Mouse (Mus musculus) ES-E14 (cell line): ENCODE measurements around the gene Nrip2. TPM values are rescaled to one million over a fixed set of nuclear protein-coding genes. Genes with fewer than 3 reads are reported as not detected.

Experiments used
- DNase-seq: peaks from one replicate; pipeline ENCODE4 v3.0.0-alpha.2; 2013; ENCODE audit warnings: low read depth, low spot score
- H3K27ac ChIP-seq: 2 replicates; pipeline ENCODE4 v1.5.1; 2012; ENCODE audit warnings: low read depth, mild to moderate bottlenecking, low read length, moderate library complexity, mixed read lengths; ENCODE audit not compliant: poor library complexity, insufficient read depth, severe bottlenecking
- H3K36me3 ChIP-seq: 2 replicates; pipeline ENCODE4 v1.6.1; 2012; ENCODE audit warnings: mild to moderate bottlenecking, low read length, moderate library complexity, mixed read lengths; ENCODE audit not compliant: control insufficient read depth, poor library complexity, insufficient read depth, severe bottlenecking
- H3K4me1 ChIP-seq, 2 experiments: fragments of 150-350 bp in 1 of 2; sonication (generic) in 1 of 2; 2 replicates each; pipeline ENCODE4 v1.6.1; 2012; ENCODE audit warnings: low read length in 2 of 2, mild to moderate bottlenecking in 1 of 2, mixed read lengths in 1 of 2; ENCODE audit not compliant: control insufficient read depth in 2 of 2, insufficient read depth in 2 of 2, poor library complexity in 1 of 2
- H3K4me3 ChIP-seq, 2 experiments: fragments of 150-350 bp in 1 of 2; sonication (generic) in 1 of 2; 2 replicates each; pipeline ENCODE4 v1.5.1; 2012; ENCODE audit warnings: low read length in 2 of 2, low read depth in 1 of 2, mild to moderate bottlenecking in 1 of 2, mixed read lengths in 1 of 2; ENCODE audit not compliant: insufficient read depth in 1 of 2, poor library complexity in 1 of 2, severe bottlenecking in 1 of 2
- H3K9ac ChIP-seq: 2 replicates; pipeline ENCODE4 v1.6.1; 2012; ENCODE audit warnings: low read depth, mild to moderate bottlenecking, low read length, mixed read lengths; ENCODE audit not compliant: poor library complexity, insufficient read depth, severe bottlenecking
- H3K9me3 ChIP-seq: fragments of 150-350 bp; sonication (generic); 2 replicates; pipeline ENCODE4 v1.6.1; 2012; ENCODE audit warnings: low read depth, mild to moderate bottlenecking, low read length; ENCODE audit not compliant: control insufficient read depth, insufficient read depth
- CHD2 ChIP-seq: IDR thresholded peaks from 2 replicates; pipeline ENCODE4 v1.6.1; 2014; ENCODE audit warnings: mild to moderate bottlenecking, low read depth, low read length, inconsistent platforms
- HCFC1 ChIP-seq: IDR thresholded peaks from 2 replicates; pipeline ENCODE4 v1.6.1; 2012; ENCODE audit warnings: low read length, inconsistent platforms, borderline replicate concordance; ENCODE audit not compliant: insufficient read depth
- MAFK ChIP-seq: IDR thresholded peaks from 2 replicates; pipeline ENCODE4 v1.6.1; 2014; ENCODE audit warnings: mild to moderate bottlenecking, low read depth, low read length, inconsistent platforms; ENCODE audit not compliant: insufficient read depth
- ZC3H11A ChIP-seq: IDR thresholded peaks from 2 replicates; pipeline ENCODE4 v1.6.1; 2012; ENCODE audit warnings: low read depth, mild to moderate bottlenecking, inconsistent platforms, low read length, borderline replicate concordance
- ZNF384 ChIP-seq: IDR thresholded peaks from 2 replicates; pipeline ENCODE4 v1.6.1; 2012; ENCODE audit warnings: low read depth, low read length, inconsistent platforms
- in situ Hi-C, 2 experiments: fragments of 600-800 bp; cut with MboI; formaldehyde crosslinking; loops; one replicate each; pipeline ENCODE4 v1.15.1; 2025; ENCODE audit warnings: low sequenced_read_pairs in 2 of 2, inconsistent platforms in 1 of 2; ENCODE audit not compliant: unreplicated experiment in 2 of 2
- total RNA-seq: library from RNA; depleted of rRNA; stranded (reverse); fragments of 300-350 nt; gene quantifications from 2 replicates; pipeline ENCODE4 v1.2.3, GENCODE M21; 2012

The Nrip2 gene
- total RNA-seq, 1 experiment = 0.27 TPM

DNA sequence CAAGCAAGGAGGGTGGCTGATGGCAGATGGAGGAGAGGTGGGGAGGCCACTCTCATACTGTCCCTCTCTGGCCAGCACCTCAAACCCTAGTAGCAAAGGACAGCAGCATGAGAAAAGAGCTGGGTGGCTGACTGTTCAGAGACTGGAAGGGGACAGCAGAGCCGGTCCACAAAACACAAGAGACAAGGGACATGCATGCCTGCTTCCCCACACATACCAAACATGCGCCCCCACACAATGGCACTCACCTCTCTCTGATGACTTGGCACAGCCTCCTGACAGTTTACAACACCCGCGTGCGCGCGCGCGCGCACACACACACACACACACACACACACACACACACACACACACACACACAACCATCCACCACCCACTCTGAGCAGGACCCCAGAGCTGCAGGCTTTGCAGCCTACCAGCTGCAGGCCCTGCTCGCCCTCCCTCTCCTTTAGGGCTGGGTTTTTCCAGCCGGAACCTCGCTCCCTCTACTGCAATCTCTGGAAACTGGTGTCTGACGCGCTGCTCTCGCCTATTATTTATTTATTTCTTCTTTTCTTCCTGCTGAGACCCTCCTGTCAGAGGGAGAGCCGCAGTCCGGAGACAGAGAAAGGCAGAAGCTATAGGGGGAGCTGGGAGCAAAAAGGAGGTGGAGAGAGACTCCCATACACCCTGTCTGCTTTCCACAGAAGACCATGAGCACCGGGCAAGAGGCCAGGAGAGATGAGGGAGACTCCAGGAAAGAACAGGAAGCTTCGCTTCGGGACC lies 507 bp downstream of the Nrip2 start:
- H3K4me1 ChIP-seq = no peaks in the 10 kb centered on the region
- H3K27ac ChIP-seq = no peak overlapping the region
- in situ Hi-C loops = no loop called here
- H3K36me3 ChIP-seq = no peaks in the 10 kb centered on the region
- H3K4me3 ChIP-seq = no peak overlapping the region
- TF ChIP-seq ZNF384 = no peak
- TF ChIP-seq ZC3H11A = no peak
- H3K9ac ChIP-seq = no peak overlapping the region
- DNase-seq = no peak
- no peaks in the 10 kb centered on the region for H3K9me3 ChIP-seq

DNA sequence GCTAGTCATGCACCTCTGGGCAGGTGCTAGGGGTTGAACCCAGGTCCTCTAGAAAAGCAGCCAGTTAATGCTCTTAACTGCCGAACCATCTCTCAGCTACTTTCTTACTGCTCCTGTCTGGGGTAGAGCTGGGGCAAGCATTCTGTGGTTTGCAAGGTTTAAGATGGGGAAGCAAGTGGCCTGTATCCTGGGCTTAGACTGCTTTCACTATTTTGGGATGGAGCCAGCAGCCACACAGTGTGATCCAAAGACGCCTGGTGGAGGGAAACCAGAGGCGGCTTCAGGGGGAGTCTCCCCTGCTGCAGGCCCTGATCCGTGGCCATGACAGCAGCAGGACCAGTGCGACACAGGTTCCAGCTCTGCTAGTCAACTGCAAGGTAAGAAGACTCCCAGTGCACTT lies 5.6 kb downstream of the Nrip2 start:
- DNase-seq = no peak
- Histone ChIP-seq H3K36me3 (peaks cover 13% of the 10 kb centered on the region), H3K9me3 (no peaks in the 10 kb centered on the region), H3K4me1 (peaks cover 4 to 9% of the 10 kb centered on the region in 2 experiments; a peak in 2 of 4 replicates), H3K9ac (no peak overlapping the region), H3K4me3 (no peak overlapping the region), H3K27ac (no peak overlapping the region)
- in situ Hi-C loops = no loop called here
- no peak for TF ChIP-seq ZC3H11A
- no peak for TF ChIP-seq MAFK
- TF ChIP-seq HCFC1 = no peak
- no peak for TF ChIP-seq CHD2
- TF ChIP-seq ZNF384 = no peak

DNA sequence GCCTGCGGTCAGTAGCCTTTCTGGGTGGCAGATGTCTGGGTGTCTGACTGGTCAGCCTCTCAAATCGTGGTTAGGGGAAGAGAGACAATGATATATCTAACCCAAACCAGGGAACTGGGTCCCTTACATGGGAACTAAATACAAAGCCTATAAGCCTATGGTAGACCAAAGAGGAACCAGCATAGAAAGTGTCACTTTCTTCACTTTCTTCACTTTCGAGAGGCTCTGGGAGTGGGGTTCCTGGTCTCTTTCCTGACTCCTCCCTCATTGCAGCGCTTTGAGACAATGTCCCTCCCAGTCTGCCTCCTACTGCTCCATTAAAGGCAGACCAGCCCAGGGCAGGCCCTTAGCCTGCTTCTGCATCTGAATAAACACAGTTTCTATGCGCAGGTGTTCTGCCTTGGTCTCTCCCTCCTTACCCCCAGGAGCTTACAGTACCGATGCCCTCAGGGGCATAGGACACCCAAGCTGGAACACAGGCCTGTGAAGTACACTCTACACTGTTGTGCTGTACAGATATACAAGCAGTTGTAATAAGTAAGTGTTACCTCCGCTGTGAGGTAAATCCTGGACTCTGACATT lies 9.5 kb downstream of the Nrip2 start:
- Histone ChIP-seq H3K4me3 (no peak overlapping the region), H3K27ac (no peak overlapping the region), H3K36me3 (peaks cover 40% of the 10 kb centered on the region), H3K9me3 (no peaks in the 10 kb centered on the region), H3K9ac (no peak overlapping the region), H3K4me1 (peaks cover 4 to 13% of the 10 kb centered on the region in 2 experiments; a peak in 2 of 4 replicates)
- no peak for TF ChIP-seq CHD2
- no peak for TF ChIP-seq MAFK
- no peak for TF ChIP-seq HCFC1
- TF ChIP-seq ZNF384 = no peak
- no peak for TF ChIP-seq ZC3H11A
- in situ Hi-C loops = no loop called here
- DNase-seq = peak; percentile 24

DNA sequence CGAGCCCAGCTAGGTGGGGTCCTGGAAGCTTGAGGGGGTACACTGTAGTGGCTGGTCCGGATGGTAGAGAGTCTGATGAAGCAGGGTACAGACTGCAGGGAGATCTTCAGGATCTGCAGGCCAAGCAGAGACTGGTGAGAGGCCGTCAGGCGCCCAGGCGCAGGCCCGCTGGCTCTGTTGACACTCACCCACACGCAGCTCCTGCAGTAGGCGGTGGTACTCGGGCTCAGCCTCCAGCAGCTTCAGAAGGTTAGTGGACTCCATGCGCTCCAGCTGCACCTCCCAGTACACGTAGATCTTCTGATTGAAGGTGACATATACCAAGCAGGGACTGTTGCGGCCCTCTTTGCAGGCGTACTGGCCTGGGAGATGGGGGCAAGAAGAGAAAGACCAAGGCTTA lies 11.2 kb downstream of the Nrip2 start:
- TF ChIP-seq MAFK = no peak
- TF ChIP-seq HCFC1 = no peak
- TF ChIP-seq CHD2 = no peak
- Histone ChIP-seq H3K27ac (no peak overlapping the region), H3K9ac (no peak overlapping the region), H3K36me3 (peaks cover 40% of the 10 kb centered on the region), H3K9me3 (no peaks in the 10 kb centered on the region), H3K4me3 (no peak overlapping the region), H3K4me1 (peaks cover 4 to 13% of the 10 kb centered on the region in 2 experiments; a peak in 2 of 4 replicates)
- DNase-seq = no peak
- in situ Hi-C loops = no loop called here
